Mouse (Mus musculus) heart, adult 18-20 months (tissue): ENCODE measurements around the gene Zcchc4. TPM values are rescaled to one million over a fixed set of nuclear protein-coding genes. Genes with fewer than 3 reads are reported as not detected.

ENCODE experiments used
- DNase-seq, 2 experiments: peaks; one replicate each; pipeline ENCODE4 v3.0.0; 2021 to 2022; ENCODE audit warnings: mixed read lengths in 1 of 2
- total RNA-seq, 2 experiments: library from RNA; stranded (reverse); gene quantifications; 2 replicates each; pipeline ENCODE4 v1.2.3; 2021

The Zcchc4 gene
- total RNA-seq, 2 experiments from 2014 or later, result 6.7 to 9.3 TPM

GRCm38 (mm10) chr5:52794109-52794508, 18.9 kb downstream of the Zcchc4 start:
- DNase-seq, result peak in 1 of 2 experiments; percentile 14

GRCm38 (mm10) chr5:52799274-52799985, 24.2 kb downstream of the Zcchc4 start:
- no peak for DNase-seq

GRCm38 (mm10) chr5:52805801-52806200, 30.6 kb downstream of the Zcchc4 start:
- DNase-seq, result no peak

GRCm38 (mm10) chr5:52806349-52806748, 31.1 kb downstream of the Zcchc4 start:
- DNase-seq, result no peak

GRCm38 (mm10) chr5:52807030-52807429, 31.8 kb downstream of the Zcchc4 start:
- no peak for DNase-seq

- no peak for DNase-seq
Observed at GRCm38 (mm10) chr5:52810446-52810845, 35.2 kb downstream of the Zcchc4 start.

GRCm38 (mm10) chr5:52811056-52811455, 35.8 kb downstream of the Zcchc4 start:
- no peak for DNase-seq

GRCm38 (mm10) chr5:52812456-52812855, 37.2 kb downstream of the Zcchc4 start:
- no peak for DNase-seq

- DNase-seq, result no peak
Observed at GRCm38 (mm10) chr5:52813312-52813711, 38.1 kb downstream of the Zcchc4 start.

- no peak for DNase-seq
Observed at GRCm38 (mm10) chr5:52818676-52819075, 43.5 kb downstream of the Zcchc4 start.

- DNase-seq, result peak; percentile 29 to 72
Observed at GRCm38 (mm10) chr5:52821691-52822090, 46.5 kb downstream of the Zcchc4 start.

GRCm38 (mm10) chr5:52827923-52828322, 52.7 kb downstream of the Zcchc4 start:
- DNase-seq, result no peak

GRCm38 (mm10) chr5:52833005-52833404, 57.8 kb downstream of the Zcchc4 start:
- DNase-seq, result peak in 1 of 2 experiments; percentile 13

GRCm38 (mm10) chr5:52833761-52834274, 58.6 kb downstream of the Zcchc4 start, which contains the start of gene Anapc4:
TSS of gene Anapc4 (plus strand) at chr5:52834012.
- DNase-seq, result peak; percentile 100

- no peak for DNase-seq
Observed at GRCm38 (mm10) chr5:52834386-52834785, 59.2 kb downstream of the Zcchc4 start.

- no peak for DNase-seq
Observed at GRCm38 (mm10) chr5:52844319-52844718, 69.1 kb downstream of the Zcchc4 start.

- DNase-seq, result no peak
Observed at GRCm38 (mm10) chr5:52855727-52856126, 80.5 kb downstream of the Zcchc4 start.

GRCm38 (mm10) chr5:52864446-52864845, 89.2 kb downstream of the Zcchc4 start:
- no peak for DNase-seq

GRCm38 (mm10) chr5:52865825-52866224, 90.6 kb downstream of the Zcchc4 start:
- peak; percentile 68 to 73 for DNase-seq

- DNase-seq, result no peak
Observed at GRCm38 (mm10) chr5:52866361-52867155, 91.3 kb downstream of the Zcchc4 start.

GRCm38 (mm10) chr5:52868918-52869703, 93.9 kb downstream of the Zcchc4 start:
- no peak for DNase-seq

- DNase-seq, result no peak
Observed at GRCm38 (mm10) chr5:52871461-52871860, 96.3 kb downstream of the Zcchc4 start.
